Mouse (Mus musculus) gastrocnemius, postnatal 10 days (tissue): ENCODE measurements around the gene Med24. TPM values are rescaled to one million over a fixed set of nuclear protein-coding genes. Genes with fewer than 3 reads are reported as not detected.

Source experiments
- DNase-seq: peaks from one replicate; pipeline ENCODE4 v3.0.0; 2021; ENCODE audit warnings: mixed read lengths
- long read RNA-seq, 2 experiments: library from polyadenylated mRNA; stranded (forward); transcript quantifications; one replicate each; pipeline ENCODE4 v2.0.0; 2021
- total RNA-seq, 2 experiments: library from RNA; stranded (reverse); gene quantifications; 2 replicates each; pipeline ENCODE4 v1.2.3; 2021

Med24 gene
- 10 to 100 TPM; 47.8 to 52.5 TPM for total RNA-seq
- long read RNA-seq, experiment 1, transcript Med24-201 (26 exons, 3,410 nt): major isoform, 14 of 40 reads
- long read RNA-seq, experiment 1, partial matches to known transcripts: 11 of 40 reads
- long read RNA-seq, experiment 1, other reads (novel, unspliced or antisense): 12 of 40 reads
- long read RNA-seq, experiment 2, transcript Med24-201 (26 exons, 3,410 nt): major isoform, 10 of 44 reads
- long read RNA-seq, experiment 2, partial matches to known transcripts: 8 of 44 reads
- long read RNA-seq, experiment 2, other reads (novel, unspliced or antisense): 22 of 44 reads

DNA sequence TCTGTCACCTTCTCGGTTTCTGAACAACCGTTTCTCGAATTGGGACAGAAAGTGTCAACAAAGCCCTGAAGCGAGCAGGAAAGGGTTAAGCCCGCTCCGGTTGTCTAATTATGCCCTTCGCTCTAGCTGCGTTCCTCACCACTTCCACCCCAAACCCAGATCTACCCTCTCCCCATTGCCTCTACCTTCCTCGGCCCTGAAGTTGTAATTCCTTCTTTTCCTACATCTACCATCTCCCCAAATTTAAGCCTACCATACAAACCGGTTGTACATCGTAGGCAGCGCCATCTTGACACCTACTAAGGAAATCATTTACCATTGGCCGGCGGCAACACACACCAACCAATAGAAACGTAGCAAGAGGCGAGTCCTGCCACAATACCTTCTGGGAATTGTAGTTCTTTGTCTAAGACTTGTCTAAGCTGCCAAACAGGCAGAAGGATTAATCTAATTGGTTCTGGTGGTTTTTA lies at the start of gene Med24:
Gene Med24 (minus strand): TSS at position 317 of the 470 bp plus-strand sequence.
- DNase-seq: peak; percentile 63

DNA sequence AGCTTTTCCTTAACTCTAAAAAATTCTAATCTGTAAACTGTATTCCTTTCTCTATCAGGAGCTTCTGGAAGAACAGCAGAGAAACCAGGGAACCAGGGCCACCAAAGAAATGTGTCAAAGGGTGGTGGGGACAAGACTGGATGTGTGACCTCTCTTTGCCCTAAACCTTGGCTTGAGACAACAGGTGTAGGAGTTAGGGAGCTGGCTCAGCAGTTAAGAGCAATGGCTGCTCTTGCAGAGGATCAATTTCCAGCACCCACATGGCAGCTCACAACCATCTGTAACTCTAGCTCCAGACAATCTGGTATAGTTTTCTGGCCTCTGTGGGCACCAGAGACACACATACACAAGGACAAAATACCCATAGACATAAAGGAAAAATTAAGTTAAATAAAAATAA lies 48.7 kb upstream of the Med24 start:
- DNase-seq: no peak

DNA sequence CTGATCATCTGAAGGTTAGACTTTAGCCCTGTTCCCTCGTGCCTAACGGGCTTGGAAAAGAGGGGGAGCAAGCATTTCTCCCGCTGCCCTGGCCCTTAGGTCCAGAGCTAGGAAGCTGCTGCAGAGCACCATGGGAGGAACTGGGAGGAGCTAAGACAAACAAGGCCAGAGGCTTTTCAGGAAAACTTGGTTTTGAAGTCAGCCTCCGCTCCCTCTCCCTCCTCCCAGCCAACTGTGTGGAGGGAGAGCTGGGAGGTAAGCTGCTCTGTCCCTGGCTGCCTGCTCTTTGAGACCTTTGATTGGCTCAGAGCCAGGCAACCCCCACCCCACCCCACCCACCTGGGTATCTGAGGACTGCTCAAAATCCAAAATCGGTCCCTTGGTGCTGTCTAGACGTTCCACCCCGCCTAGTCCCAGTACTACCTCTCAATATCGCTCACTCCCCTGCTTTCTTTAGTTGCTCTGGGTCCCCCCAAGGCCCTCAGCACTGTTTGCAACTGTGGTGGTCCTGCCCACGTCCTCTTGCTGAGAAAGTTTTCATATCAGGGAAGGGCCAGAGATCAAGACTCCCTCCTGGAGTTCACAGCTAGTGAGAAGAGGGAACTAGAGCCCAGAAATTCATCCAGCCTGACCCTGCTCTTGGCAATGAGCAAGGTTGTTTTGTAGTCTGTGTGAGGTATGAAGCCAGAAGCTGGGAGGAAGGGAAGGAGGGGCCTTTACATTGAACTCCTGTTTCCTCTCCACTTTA lies 47.8 kb upstream of the Med24 start:
- peak; percentile 40 for DNase-seq

DNA sequence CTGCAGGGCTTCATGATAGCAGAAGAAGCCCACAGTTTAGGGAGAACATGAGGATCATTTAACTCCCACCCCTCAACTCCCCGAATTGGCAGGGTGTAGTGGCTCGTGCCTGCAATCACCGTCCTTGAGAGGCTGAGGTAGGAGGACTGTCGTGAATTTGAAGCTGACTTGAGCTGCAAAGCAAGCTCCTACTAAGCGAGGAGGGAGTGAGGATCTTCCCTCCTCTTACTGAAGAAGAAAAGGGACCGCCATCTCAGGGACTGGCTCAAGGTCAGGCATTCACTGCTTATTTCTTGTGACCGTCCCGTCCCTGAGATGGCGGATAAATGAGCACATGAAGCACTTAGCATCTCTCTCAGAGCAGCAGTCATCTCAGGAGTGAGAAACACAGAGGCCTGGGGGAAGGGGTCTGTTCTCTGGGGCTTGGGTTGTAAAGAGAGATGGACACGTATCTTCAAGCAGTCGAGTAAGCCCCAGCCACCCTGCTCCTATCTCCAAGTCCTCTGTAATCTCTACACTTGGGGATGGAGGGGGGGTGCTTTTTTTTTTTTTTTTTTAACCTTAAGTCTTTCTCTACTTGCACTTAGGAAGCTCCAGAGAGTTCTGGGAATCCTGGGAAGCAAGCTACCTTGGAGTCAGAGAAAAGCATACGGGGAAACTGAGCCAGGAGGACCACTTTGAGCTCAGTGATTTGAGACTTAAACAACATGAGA lies 47.0 kb upstream of the Med24 start:
- DNase-seq: no peak

GRCm38 (mm10) chr11:98775348-98776051 lies 46.3 kb upstream of the Med24 start:
- DNase-seq: peak; percentile 97

GRCm38 (mm10) chr11:98774582-98775347 lies 45.5 kb upstream of the Med24 start, which contains the start of gene Nr1d1:
Gene Nr1d1, minus strand, starts transcription at chr11:98775333.
- DNase-seq: no peak

DNA sequence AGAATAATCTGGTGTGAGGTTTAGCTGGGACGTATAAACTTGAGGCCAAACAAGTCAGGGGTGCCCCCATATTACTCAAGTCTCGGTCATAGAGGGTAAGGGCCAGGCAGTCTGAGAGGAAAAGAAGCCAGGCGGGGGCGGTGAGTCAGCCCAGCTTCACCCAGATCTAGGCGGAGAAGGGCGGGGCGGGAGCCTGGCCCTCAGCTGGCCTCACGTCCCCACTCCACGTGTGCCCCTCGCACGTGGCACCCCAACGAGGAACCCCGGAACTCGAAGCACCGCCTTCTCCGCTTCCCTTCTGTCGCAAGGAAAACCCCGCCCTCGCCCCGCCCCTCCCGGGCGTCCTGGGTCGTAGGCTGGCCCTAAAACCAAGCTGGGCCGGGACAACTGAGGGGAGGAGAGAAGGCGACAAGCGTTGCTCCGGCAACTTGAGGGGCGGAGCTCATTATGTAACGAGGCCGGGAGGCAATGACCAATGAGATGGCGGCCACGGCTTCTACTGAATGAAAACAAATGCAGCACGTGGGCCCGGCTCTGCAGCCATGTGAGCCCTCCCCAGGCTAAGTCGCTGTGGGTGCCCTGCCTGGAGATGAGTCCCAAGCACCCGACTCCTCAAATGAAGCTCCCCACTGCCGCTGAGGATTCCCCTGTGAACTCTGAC lies 44.5 kb upstream of the Med24 start:
- peak; percentile 99 for DNase-seq

GRCm38 (mm10) chr11:98772667-98773171 lies 43.5 kb upstream of the Med24 start:
- DNase-seq: peak; percentile 66

GRCm38 (mm10) chr11:98771844-98772525 lies 42.8 kb upstream of the Med24 start:
- peak; percentile 64 for DNase-seq

DNA sequence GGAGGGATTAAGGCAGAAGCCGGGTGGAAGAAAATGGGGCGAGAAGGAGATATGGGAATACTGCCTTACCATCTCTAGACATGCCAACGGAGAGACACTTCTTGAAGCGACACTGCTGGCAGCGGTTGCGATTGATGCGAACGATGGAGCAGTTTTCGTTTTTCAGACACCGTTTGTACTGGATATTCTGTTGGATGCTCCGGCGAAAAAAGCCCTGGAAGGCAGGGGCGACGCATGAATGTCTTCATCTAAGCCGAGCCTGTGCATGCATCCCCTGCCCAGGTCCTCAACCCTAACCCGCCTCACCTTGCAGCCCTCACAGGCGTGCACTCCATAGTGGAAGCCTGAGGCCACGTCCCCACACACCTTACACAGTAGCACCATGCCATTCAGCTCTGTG lies 41.9 kb upstream of the Med24 start:
- DNase-seq: peak; percentile 21

- DNase-seq: peak; percentile 38
These were observed 41.1 kb upstream of the Med24 start for GRCm38 (mm10) chr11:98770096-98770975.

DNA sequence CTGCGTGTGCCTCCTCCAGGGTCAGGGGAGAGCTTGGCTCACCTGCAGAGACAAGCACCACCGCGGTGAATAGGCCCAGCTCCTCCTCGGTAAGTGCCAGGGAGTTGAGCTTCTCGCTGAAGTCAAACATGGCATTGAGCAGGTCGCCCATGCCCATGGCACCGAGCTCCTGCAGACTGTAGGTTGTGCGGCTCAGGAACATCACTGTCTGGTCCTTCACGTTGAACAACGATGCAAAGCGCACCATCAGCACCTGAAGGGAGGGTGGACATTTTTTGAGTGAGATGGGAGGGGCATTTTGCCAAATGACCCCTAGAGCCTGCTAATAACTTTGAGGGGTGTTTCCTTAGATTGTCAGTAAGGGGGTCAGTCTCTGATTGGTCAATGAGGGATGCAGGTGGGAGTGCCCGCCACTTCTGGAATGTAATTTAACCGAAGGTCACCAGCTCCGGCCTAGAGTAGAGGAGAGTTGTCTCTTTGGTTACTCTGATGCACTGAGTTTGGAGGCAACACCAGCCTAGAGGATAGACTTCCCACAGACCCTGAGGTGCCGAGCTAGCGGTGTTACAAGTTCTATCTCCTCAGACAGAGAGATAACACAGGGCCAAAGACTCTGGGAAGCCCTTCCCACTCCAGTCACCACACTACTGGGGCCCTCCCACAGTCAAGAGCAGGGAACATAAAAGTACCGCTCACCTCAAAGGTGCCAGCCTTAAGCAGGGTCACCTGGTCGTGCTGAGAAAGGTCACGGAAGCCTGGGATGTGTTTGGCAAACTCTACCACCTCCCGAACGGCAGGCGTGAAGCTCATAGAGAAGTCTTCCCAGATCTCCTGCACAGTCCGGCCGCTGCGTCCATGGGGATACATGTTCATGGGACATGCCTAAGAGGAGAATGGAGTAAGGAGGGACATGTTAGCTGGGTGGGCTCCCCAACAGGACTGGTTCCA lies 40.0 kb upstream of the Med24 start:
- no peak for DNase-seq

- DNase-seq: peak; percentile 48
These were observed 39.1 kb upstream of the Med24 start for GRCm38 (mm10) chr11:98768127-98769006.

DNA sequence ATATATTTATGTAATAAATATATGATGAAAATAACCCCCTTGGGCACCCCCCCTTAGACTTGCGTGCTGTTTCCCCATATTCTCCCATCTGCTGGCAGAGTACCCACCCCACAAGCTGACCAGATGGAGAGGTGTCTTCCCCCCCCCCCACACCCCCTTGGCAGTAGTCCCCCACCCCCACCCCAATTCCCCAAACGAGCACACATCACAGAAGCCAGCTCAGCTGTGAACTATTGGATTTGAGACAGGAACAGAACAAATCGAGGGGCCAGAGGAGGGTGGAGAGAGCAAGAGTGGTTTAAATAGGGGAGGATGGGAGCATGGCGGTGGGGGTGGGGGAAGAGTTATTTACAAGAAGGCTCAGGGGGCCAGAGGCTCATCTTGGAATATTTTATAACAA lies 38.5 kb upstream of the Med24 start:
- DNase-seq: no peak

- peak; percentile 41 for DNase-seq
These were observed 38.0 kb upstream of the Med24 start for GRCm38 (mm10) chr11:98767276-98767675.

GRCm38 (mm10) chr11:98766816-98767215 lies 37.6 kb upstream of the Med24 start:
- DNase-seq: peak; percentile 34

- DNase-seq: peak; percentile 31
These were observed 37.1 kb upstream of the Med24 start for GRCm38 (mm10) chr11:98766346-98766745.
